Mouse (Mus musculus) cerebellum, postnatal 25 days (tissue): ENCODE measurements at regions not wholly inside any gene's neighbourhood (a gene's known extent, or its start where the extent isn't known, plus 50 kb on each side); places are given as distances from the start of the nearest gene placed in this dataset.
"Not testable (repeated sequence)": the region's sequence is repeated elsewhere in the genome, so short reads cannot be mapped to it uniquely, and the experiment has no call there.

Source experiments
- DNase-seq, 2 experiments: peaks; one replicate each; pipeline ENCODE4 v3.0.0; 2021; ENCODE audit warnings: mixed read lengths in 2 of 2

DNA sequence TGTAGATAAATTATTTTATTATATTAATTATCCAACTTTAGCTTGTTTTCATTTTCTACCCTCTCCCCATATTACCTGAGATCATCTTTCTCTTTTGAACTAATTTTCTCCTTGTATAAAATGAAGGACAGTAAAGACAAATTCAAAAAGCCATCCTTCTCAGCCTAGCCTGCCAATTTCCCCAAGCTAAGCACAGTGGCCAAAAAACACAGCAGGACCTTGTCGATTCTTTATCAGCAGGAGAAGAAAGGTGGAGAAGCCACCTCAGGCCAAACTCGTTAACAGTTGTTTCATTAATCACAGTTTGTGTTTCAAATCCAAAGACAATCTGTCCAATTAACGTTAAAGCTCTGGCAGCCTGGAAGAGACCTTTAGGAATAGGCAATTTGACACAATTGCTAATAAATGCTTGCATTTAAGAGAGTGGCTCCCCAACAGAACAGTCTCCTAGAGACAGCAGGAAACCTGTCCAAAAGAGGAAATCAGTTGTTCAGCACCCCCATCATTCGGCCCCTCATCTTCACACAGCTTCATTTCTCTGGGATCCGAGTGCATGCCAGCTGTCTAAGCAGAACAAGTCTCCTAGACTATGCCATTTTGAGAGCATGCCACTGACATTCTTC lies 135.7 kb upstream of the Tlr4 start:
- DNase-seq: peak; percentile 25 to 27

DNA sequence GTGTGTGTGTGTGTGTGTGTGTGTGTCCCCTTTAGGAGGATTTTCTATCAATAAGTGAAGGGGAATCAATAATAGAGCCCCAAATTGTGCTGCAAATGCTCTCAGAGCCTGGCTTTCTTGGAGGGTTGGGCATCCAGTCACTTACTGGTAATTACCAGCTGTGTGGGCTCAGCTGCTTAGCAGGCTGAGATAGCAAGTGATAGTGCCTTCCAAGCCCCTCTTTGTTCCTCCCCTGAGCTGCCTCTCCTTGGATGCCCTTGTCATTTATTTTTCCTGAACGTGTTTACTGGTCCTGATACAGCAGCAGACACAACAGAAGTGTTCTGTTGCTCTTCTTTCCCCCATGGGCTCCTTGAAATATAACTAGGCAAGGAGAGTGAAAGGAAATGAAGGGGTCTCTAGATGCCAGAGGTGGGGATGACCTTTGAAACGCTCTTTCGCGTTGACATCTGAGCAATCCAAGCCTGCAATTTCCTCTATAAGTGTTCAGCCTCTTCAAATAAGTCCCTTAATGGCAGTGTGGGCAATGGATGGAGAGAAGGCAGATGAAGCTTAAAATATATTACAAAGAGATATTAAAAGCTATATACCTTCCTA lies 133.3 kb upstream of the Tlr4 start:
- no peak for DNase-seq

DNA sequence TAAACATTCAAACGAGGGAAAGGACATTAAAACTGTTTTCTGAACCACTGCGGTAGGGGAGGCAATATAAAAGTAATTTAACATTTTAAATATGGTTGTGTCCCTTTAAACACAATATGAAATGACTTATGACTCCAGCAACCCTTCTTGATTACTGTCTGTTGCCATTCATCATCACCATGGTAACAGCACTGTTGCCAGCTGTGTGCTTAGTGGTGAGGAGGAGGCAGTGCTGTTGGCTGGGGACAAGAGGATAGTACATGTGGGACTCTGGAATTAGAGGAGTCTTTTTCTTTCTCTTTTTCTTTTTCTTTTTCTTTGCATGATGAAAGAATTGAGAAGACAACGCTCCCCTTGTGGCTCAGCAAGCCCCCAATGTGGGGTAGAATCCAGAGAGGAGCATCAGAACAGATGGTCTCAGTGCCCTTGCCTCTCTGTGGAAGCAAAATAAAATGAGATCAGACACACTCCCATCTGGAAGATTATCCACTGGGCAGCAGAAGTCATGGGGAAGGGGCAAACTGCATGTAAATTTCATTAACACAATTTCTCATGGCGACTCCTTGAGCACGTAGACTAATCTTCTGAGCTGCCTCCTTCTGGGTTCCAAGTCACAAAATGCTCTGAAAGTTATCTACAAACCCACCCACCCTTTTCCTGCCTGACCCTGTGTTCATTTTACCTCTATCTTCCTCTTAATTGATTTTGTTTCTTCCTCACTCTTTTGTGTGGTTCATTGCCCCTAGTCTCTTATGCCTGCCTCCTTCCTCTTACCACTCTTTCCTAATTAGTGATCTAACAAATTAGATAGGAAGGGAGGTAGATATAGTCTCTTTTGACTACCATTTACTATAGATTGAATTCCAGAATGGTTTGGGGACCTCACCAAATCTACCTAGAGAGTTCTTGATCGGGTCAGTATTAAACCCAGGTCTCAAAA lies 111.3 kb upstream of the Tlr4 start:
- no peak for DNase-seq

DNA sequence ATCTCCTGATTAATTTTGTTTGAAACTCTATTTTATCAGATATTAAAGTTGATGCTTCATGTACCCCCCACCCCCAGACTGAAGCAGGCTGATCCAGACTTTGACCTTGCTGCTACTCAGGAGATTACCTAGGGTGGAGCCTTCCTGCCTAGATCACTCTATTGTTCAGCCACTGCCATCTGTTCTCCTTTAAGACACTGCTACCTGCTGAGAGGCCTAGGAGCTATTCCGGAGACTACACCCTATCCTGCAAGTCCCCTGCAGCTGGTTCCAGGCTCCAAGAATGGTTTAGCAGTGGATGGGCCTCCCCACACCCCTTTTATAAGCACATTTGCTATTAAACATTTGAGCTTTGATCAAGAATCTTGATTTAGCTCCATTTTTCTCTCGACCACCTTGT lies 90.0 kb upstream of the Tlr4 start:
- no peak for DNase-seq

DNA sequence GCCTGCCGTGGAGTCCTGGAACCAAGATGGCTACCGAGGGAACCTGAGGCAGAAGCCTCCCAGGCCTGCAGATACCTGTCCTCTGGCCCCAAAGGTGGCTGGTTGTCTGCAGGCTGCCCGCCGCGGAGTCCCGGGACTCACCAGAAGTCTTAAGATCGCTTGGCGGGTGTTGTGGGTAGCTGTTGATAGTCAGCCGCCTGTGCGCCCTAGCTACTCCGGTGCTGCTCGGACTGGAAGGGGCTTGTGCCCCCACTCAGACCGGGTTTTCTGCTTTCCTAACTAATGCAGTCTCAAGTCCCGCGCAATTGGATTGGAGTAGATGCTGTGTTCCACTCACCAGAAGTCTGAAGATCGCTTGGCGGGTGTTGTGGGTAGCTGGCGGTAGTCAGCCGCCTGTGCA lies 84.0 kb upstream of the Tlr4 start:
- DNase-seq: not testable (repeated sequence)

DNA sequence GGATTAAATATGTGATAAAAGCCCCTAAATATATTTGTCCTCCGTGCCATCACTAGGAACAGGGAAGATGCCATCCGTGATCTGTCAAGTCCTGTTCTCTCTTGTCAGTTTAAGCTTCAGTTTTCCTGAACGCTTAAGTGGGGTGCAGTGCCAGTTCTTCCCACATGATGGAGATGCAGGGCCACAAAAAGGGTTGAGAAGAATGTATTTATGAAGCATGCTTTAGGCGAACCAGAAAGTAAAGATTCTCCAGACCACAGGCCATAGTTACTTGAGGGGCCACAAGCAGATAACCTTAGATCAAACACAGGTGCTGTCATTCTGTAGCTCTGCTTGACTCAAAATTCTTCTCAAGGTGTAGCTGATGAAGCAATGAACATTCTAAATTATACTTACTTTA lies 58.6 kb upstream of the Tlr4 start:
- peak; percentile 84 to 89 for DNase-seq
